Mouse (Mus musculus) embryonic facial prominence, embryonic 12.5 days (tissue): ENCODE data around the gene Tmem207. TPM values are rescaled to one million over a fixed set of nuclear protein-coding genes. Genes with fewer than 3 reads are reported as not detected.

Experiments
- ATAC-seq: fragments of 200-750 bp; cut with Nextera tagmentation; 2 replicates; pipeline ENCODE4 v1.8.0; 2017; ENCODE audit not compliant: insufficient number of reproducible peaks, insufficient read depth, low FRiP score, low TSS enrichment
- H3K27ac ChIP-seq: fragments of 300-500 bp; sonication (generic); 2 replicates; pipeline ENCODE4 v1.5.1; 2016; ENCODE audit warnings: mild to moderate bottlenecking
- H3K27me3 ChIP-seq: fragments of 300-500 bp; sonication (generic); 2 replicates; pipeline ENCODE4 v1.6.1; 2016; ENCODE audit warnings: mild to moderate bottlenecking, moderate library complexity
- H3K36me3 ChIP-seq: fragments of 300-500 bp; sonication (generic); 2 replicates; pipeline ENCODE4 v1.6.1; 2016; ENCODE audit warnings: mild to moderate bottlenecking
- H3K4me1 ChIP-seq: fragments of 300-500 bp; sonication (generic); 2 replicates; pipeline ENCODE4 v1.6.1; 2016
- H3K4me2 ChIP-seq: fragments of 300-500 bp; sonication (generic); replicated peaks from 2 replicates; pipeline ENCODE4 v1.6.1; 2016; ENCODE audit warnings: mild to moderate bottlenecking, moderate library complexity
- H3K4me3 ChIP-seq: fragments of 300-500 bp; sonication (generic); 2 replicates; pipeline ENCODE4 v1.5.1; 2016; ENCODE audit warnings: mild to moderate bottlenecking
- H3K9ac ChIP-seq: fragments of 300-500 bp; sonication (generic); 2 replicates; pipeline ENCODE4 v1.6.1; 2016; ENCODE audit warnings: mild to moderate bottlenecking, moderate library complexity
- H3K9me3 ChIP-seq: fragments of 300-500 bp; sonication (generic); 2 replicates; pipeline ENCODE4 v1.6.1; 2016; ENCODE audit warnings: mild to moderate bottlenecking, moderate library complexity
- WGBS: fragments of 180-500 bp; shearing (Covaris S2); methylation state at CpG from one replicate; pipeline ENCODE4 v1.1.7; 2016; 5-methylcytosine and 5-hydroxymethylcytosine counted together
- polyA plus RNA-seq: library from polyadenylated mRNA; unstranded; fragments of >200 nt; fragmentation: Nextera tagmentation; extraction: Ambion mirVana; gene quantifications from 2 replicates; pipeline ENCODE4 v1.2.1, GENCODE M21; 2016

The Tmem207 gene
- polyA plus RNA-seq, 1 experiment from 2014 or later: not detected

DNA sequence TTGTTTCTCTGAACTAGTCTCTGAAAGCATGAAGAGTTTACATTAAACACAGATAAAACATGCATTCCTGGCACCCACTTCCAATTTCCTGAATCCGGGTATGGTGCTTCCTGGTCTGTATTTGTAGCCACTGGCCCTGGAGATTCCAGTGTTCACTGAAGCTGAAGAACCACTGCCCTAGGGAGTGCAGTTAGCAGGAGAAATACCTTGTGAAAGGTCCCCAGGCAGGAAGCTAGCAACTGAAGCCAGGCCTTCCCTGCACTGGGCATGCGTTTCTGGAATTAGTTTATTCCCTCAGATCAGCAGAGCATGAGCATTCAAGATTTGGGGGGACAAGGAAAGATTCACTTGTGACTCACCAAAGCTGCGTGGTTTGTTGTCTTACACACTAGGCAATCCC, 72.4 kb downstream of the Tmem207 start:
- no peaks in the 10 kb centered on the region for H3K9me3 ChIP-seq
- 54% methylated on average over 3 of the region's 3 CpGs for WGBS
- ATAC-seq: no peak
- no peak overlapping the region for H3K9ac ChIP-seq
- H3K4me2 ChIP-seq: no peak overlapping the region
- no peak overlapping the region for H3K4me3 ChIP-seq
- no peaks in the 10 kb centered on the region for H3K36me3 ChIP-seq
- no peaks in the 10 kb centered on the region for H3K4me1 ChIP-seq
- H3K27ac ChIP-seq: no peak overlapping the region
- no peaks in the 10 kb centered on the region for H3K27me3 ChIP-seq

Other genes with a start within 250 kb of the Tmem207 start
- gene Cldn1, start 154.9 kb downstream of the Tmem207 start, polyA plus RNA-seq: 8.3 and 11.3 TPM in 2 replicates
- not detected in 2 replicates for gene Cldn16, start 63.6 kb downstream of the Tmem207 start, polyA plus RNA-seq
- 6.0 and 6.9 TPM in 2 replicates for gene Il1rap, start 54.9 kb upstream of the Tmem207 start, polyA plus RNA-seq